Mouse (Mus musculus): Measurements from ENCODE around the gene Dll4. TPM values are rescaled to one million over a fixed set of nuclear protein-coding genes. Genes with fewer than 3 reads are reported as not detected.

Dll4 gene
- polyA plus RNA-seq, 1 experiment from 2014 or later, result 5.3 TPM

- no peak overlapping the region for H3K27ac ChIP-seq
- H3K36me3 ChIP-seq, result no peaks in the 10 kb centered on the region
- peaks cover 14% of the 10 kb centered on the region for H3K4me1 ChIP-seq
- WGBS, result 89% methylated on average over 3 of the region's 3 CpGs
- peaks cover 39% of the 10 kb centered on the region for H3K27me3 ChIP-seq (ENCODE audit: low read depth, poor library complexity, severe bottlenecking)
- DNase-seq (ENCODE audit: low spot score), result no peak
- no peak overlapping the region for H3K4me3 ChIP-seq
- H3K9me3 ChIP-seq (replicated peaks), result no peaks in the 10 kb centered on the region
These were observed 29.5 kb downstream of the Dll4 start for GRCm38 (mm10) chr2:119355089-119355488.

- no peak overlapping the region for H3K4me3 ChIP-seq
- H3K4me1 ChIP-seq, result peaks cover 9% of the 10 kb centered on the region
- H3K27ac ChIP-seq, result no peak overlapping the region
- H3K27me3 ChIP-seq (ENCODE audit: low read depth, poor library complexity, severe bottlenecking), result peaks cover 33% of the 10 kb centered on the region
- H3K36me3 ChIP-seq, result no peaks in the 10 kb centered on the region
- no peaks in the 10 kb centered on the region for H3K9me3 ChIP-seq (replicated peaks)
- whole genome bisulfite sequencing, result 31% methylated on average over 7 of the region's 7 CpGs
- no peak for DNase-seq (ENCODE audit: low spot score)
These were observed 30.1 kb downstream of the Dll4 start for GRCm38 (mm10) chr2:119355651-119356050.

DNA sequence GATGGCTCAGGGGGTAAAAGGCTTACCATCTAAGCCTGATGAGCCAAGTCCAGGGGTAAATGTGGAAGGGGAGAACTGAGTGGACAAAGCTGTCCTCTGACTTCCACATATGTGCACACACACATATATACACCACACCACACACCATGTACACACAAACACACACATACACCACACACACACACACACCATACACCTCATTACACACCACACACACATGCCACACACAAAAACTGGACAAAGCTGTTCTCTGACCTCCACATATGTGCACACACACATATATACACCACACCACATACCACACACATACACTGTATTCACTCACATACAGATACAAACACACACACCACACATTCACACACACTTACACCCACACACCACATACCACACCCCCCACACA is 30.7 kb downstream of the Dll4 start:
- Histone ChIP-seq H3K4me1 (peaks cover 3% of the 10 kb centered on the region), H3K27me3 (ENCODE audit: low read depth, poor library complexity, severe bottlenecking) (peaks cover 27% of the 10 kb centered on the region), H3K4me3 (no peak overlapping the region), H3K9me3 (replicated peaks) (no peaks in the 10 kb centered on the region), H3K36me3 (no peaks in the 10 kb centered on the region), H3K27ac (no peak overlapping the region)
- no peak for DNase-seq (ENCODE audit: low spot score)

GRCm38 (mm10) chr2:119356805-119357204 is 31.2 kb downstream of the Dll4 start:
- H3K4me3 ChIP-seq, result no peak overlapping the region
- no peak overlapping the region for H3K27ac ChIP-seq
- DNase-seq (ENCODE audit: low spot score), result no peak
- H3K36me3 ChIP-seq, result no peaks in the 10 kb centered on the region
- no peaks in the 10 kb centered on the region for H3K4me1 ChIP-seq
- H3K27me3 ChIP-seq (ENCODE audit: low read depth, poor library complexity, severe bottlenecking), result peaks cover 22% of the 10 kb centered on the region
- 0 out of 2 replicates have a peak, but pooled peaks cover 4% of the 10 kb centered on the region for H3K9me3 ChIP-seq (replicated peaks)
- WGBS, result 95% methylated on average over 5 of the region's 5 CpGs

- no peak for DNase-seq (ENCODE audit: low spot score)
- 91% methylated on average over 6 of the region's 6 CpGs for WGBS
- Histone ChIP-seq H3K27ac (no peak overlapping the region), H3K4me3 (no peak overlapping the region), H3K36me3 (no peaks in the 10 kb centered on the region), H3K4me1 (no peaks in the 10 kb centered on the region), H3K27me3 (ENCODE audit: low read depth, poor library complexity, severe bottlenecking) (peaks cover 7% of the 10 kb centered on the region; the same call in 1 of the 2 replicates), H3K9me3 (replicated peaks) (0 out of 2 replicates have a peak, but pooled peaks cover 4% of the 10 kb centered on the region)
These were observed 32.7 kb downstream of the Dll4 start for GRCm38 (mm10) chr2:119358249-119358648.

DNA sequence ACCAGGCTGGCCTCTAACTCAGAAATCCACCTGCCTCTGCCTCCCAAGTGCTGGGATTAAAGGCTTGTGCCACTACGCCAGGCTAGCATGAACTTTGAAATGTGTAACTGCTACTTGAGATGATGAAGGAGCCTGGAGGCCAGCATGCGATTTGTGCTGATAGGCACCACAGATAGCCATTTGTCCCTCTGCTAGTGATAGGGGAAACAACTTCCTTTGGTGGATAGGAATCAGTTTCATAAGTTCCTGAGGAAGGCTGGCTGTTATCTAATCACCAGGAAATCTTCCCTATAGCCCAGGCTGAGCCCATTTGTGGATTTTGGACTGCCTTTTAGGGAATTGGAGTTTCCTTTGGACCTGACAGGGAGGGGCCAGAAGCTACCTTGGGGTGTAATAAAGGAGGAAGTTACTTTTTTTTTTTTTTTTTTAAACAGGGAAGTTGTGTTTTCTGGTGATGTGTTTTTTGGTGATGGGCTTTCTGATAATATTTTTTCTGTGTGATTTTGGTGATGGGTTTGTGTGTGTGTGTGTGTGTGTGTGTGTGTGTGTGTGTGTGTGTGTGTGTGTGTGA is 34.2 kb downstream of the Dll4 start:
- 85% methylated on average over 2 of the region's 2 CpGs for WGBS
- H3K27ac ChIP-seq, result no peak overlapping the region

GRCm38 (mm10) chr2:119364969-119365368 is 39.4 kb downstream of the Dll4 start:
- H3K4me3 ChIP-seq, result no peak overlapping the region
- 93% methylated on average over 3 of the region's 3 CpGs for whole genome bisulfite sequencing
- 0 out of 2 replicates have a peak, but pooled peaks cover 4% of the 10 kb centered on the region for H3K9me3 ChIP-seq (replicated peaks)
- no peak overlapping the region for H3K27ac ChIP-seq
- no peaks in the 10 kb centered on the region for H3K27me3 ChIP-seq (ENCODE audit: low read depth, poor library complexity, severe bottlenecking)
- no peaks in the 10 kb centered on the region for H3K4me1 ChIP-seq
- peaks cover 20% of the 10 kb centered on the region for H3K36me3 ChIP-seq
- no peak for DNase-seq (ENCODE audit: low spot score)

More for the DNA sequence above, 34.2 kb downstream of the Dll4 start:
- Histone ChIP-seq H3K4me3 (no peak overlapping the region), H3K27me3 (ENCODE audit: low read depth, poor library complexity, severe bottlenecking) (no peaks in the 10 kb centered on the region), H3K9me3 (replicated peaks) (0 out of 2 replicates have a peak, but pooled peaks cover 4% of the 10 kb centered on the region), H3K4me1 (no peaks in the 10 kb centered on the region), H3K36me3 (no peaks in the 10 kb centered on the region)
- DNase-seq (ENCODE audit: low spot score), result no peak

GRCm38 (mm10) chr2:119367346-119367745 is 41.8 kb downstream of the Dll4 start:
- Histone ChIP-seq H3K27me3 (ENCODE audit: low read depth, poor library complexity, severe bottlenecking) (no peaks in the 10 kb centered on the region), H3K4me3 (no peak overlapping the region), H3K9me3 (replicated peaks) (no peaks in the 10 kb centered on the region), H3K4me1 (no peaks in the 10 kb centered on the region), H3K36me3 (peaks cover 44% of the 10 kb centered on the region), H3K27ac (no peak overlapping the region)
- no peak for DNase-seq (ENCODE audit: low spot score)
- 81% methylated on average over 3 of the region's 3 CpGs for WGBS

- H3K36me3 ChIP-seq, result peaks cover 71% of the 10 kb centered on the region
- no peaks in the 10 kb centered on the region for H3K27me3 ChIP-seq (ENCODE audit: low read depth, poor library complexity, severe bottlenecking)
- H3K4me1 ChIP-seq, result no peaks in the 10 kb centered on the region
- no peaks in the 10 kb centered on the region for H3K9me3 ChIP-seq (replicated peaks)
- H3K4me3 ChIP-seq, result no peak overlapping the region
- no peak for DNase-seq (ENCODE audit: low spot score)
- 94% methylated on average over 10 of the region's 10 CpGs for WGBS
- H3K27ac ChIP-seq, result no peak overlapping the region
These were observed 44.5 kb downstream of the Dll4 start for GRCm38 (mm10) chr2:119370116-119370515.

- no peak for DNase-seq (ENCODE audit: low spot score)
- H3K36me3 ChIP-seq, result peaks cover 100% of the 10 kb centered on the region
- H3K27me3 ChIP-seq (ENCODE audit: low read depth, poor library complexity, severe bottlenecking), result no peaks in the 10 kb centered on the region
- no peak overlapping the region for H3K27ac ChIP-seq
- H3K4me1 ChIP-seq, result no peaks in the 10 kb centered on the region
- no peaks in the 10 kb centered on the region for H3K9me3 ChIP-seq (replicated peaks)
- 89% methylated on average over 9 of the region's 9 CpGs for WGBS
- H3K4me3 ChIP-seq, result no peak overlapping the region
These were observed 51.7 kb downstream of the Dll4 start for GRCm38 (mm10) chr2:119377286-119377685.

- DNase-seq (ENCODE audit: low spot score), result no peak
- WGBS, result 96% methylated on average over 3 of the region's 3 CpGs
These were observed 52.2 kb downstream of the Dll4 start for GRCm38 (mm10) chr2:119377826-119378225.

DNA sequence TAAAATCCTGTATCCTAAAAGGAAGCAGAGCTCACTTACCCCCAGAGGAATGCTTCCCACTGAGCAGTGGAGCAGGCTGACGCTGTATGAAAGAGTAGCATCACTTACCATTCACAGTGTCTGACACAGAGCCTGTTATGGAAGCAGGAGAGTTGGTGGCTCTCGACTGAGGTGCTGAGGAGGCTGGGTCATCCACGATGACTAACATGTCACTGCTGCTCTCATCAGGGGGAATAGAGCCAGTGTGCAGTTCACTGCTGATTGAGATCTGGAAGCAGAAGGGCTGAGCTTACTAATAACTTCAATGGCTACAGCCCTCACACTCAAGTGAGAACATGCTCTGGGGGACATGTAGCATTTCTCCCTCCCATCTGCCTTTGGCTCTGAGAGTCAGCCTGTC is 53.9 kb downstream of the Dll4 start:
- Histone ChIP-seq H3K27ac (no peak overlapping the region), H3K9me3 (replicated peaks) (no peaks in the 10 kb centered on the region), H3K27me3 (ENCODE audit: low read depth, poor library complexity, severe bottlenecking) (no peaks in the 10 kb centered on the region), H3K4me1 (no peaks in the 10 kb centered on the region), H3K4me3 (no peak overlapping the region), H3K36me3 (peaks cover 93% of the 10 kb centered on the region)
- WGBS, result 85% methylated on average over 3 of the region's 3 CpGs
- no peak for DNase-seq (ENCODE audit: low spot score)

More at GRCm38 (mm10) chr2:119377826-119378225, 52.2 kb downstream of the Dll4 start:
- H3K27ac ChIP-seq, result no peak overlapping the region
- no peak overlapping the region for H3K4me3 ChIP-seq
- peaks cover 100% of the 10 kb centered on the region for H3K36me3 ChIP-seq
- H3K4me1 ChIP-seq, result no peaks in the 10 kb centered on the region
- H3K27me3 ChIP-seq (ENCODE audit: low read depth, poor library complexity, severe bottlenecking), result no peaks in the 10 kb centered on the region
- no peaks in the 10 kb centered on the region for H3K9me3 ChIP-seq (replicated peaks)
